Mouse (Mus musculus) adipose tissue, adult 10 weeks (tissue): ENCODE data around the gene Ndrg4. TPM values are rescaled to one million over a fixed set of nuclear protein-coding genes. Genes with fewer than 3 reads are reported as not detected.

Experiments used
- polyA plus RNA-seq: library from polyadenylated mRNA; stranded (reverse); fragments of 350-450 nt; fragmentation: Illumina TruSeq; extraction: RNeasy Lipid Tissue Mini Kit (QIAGEN cat#74804); gene quantifications from one replicate; pipeline ENCODE4 v1.2.3, GENCODE M21; 2014; ENCODE audit warnings: low read depth, low replicate concordance

Gene Ndrg4
- polyA plus RNA-seq: 51.5 TPM

GRCm38 (mm10) chr8:95676631-95677030, at the start of gene Ndrg4:
Gene Ndrg4 (plus strand): TSS chr8:95676980.

GRCm38 (mm10) chr8:95633262-95634062, 43.3 kb upstream of the Ndrg4 start, which contains the start of gene Gins3:
Gene Gins3 (plus strand): TSS chr8:95633453.

DNA sequence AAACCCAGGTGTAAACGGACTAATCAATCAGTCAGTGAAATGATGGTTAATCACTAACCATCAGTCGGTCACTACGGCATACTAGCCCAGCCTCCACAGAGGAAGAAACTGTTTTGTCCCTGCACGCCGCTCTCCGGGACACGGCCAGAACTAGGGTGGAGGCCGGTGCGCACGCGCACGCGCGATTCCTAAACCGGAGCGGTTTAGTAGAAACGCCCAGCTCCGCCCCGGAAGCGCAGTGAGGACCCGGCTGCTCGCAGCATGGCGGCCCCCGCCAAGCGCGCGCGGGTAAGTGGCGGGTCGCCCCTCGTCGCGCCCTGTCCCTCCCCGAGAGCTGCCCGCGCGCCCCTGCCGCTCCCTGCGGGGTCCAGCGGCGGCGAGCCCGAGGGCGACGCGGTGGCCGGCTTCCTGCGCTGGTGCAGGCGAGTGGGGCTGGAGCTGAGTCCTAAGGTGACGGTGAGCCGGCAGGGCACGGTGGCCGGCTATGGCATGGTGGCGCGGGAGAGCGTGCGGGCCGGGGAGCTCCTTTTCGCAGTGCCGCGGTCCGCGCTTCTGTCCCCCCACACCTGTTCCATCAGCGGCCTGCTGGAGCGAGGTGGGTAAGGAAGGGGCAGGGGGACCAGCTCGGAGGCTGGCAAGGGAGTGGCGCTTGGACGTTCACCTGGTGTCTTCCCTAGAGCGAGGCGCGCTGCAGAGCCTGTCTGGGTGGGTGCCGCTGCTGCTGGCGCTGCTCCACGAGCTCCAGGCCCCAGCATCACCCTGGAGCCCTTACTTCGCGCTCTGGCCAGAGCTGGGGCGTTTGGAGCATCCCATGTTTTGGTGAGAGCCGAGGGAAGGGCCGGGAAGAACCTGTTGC, 39.1 kb downstream of the Ndrg4 start, which contains the start of gene Setd6:
Gene Setd6 (plus strand): TSS at position 206 of the 856 bp plus-strand sequence.

Other genes starting within 250 kb of the Ndrg4 start
- 46.9 TPM for gene Cfap20, start 242.1 kb upstream of the Ndrg4 start, polyA plus RNA-seq
- gene Csnk2a2, start 186.9 kb upstream of the Ndrg4 start, polyA plus RNA-seq: 43.6 TPM
- gene Ccdc113, start 142.9 kb upstream of the Ndrg4 start, polyA plus RNA-seq: 6.9 TPM
- gene Prss54, start 100.6 kb upstream of the Ndrg4 start, polyA plus RNA-seq: 3.7 TPM
- gene Gins3, start 43.5 kb upstream of the Ndrg4 start, polyA plus RNA-seq: 4.0 TPM
- gene Setd6, start 38.9 kb downstream of the Ndrg4 start, polyA plus RNA-seq: 17.6 TPM
- gene Cnot1, start 130.5 kb downstream of the Ndrg4 start, polyA plus RNA-seq: 78.2 TPM
- 83.4 TPM for gene Sap18b, start 148.4 kb downstream of the Ndrg4 start, polyA plus RNA-seq
- 16.9 TPM for gene Slc38a7, start 176.6 kb downstream of the Ndrg4 start, polyA plus RNA-seq
- 415 TPM for gene Got2, start 211.6 kb downstream of the Ndrg4 start, polyA plus RNA-seq